Mouse (Mus musculus): ENCODE measurements at regions not wholly inside any gene's neighbourhood (a gene's known extent, or its start where the extent isn't known, plus 50 kb on each side); places are given as distances from the start of the nearest gene placed in this dataset.

DNA sequence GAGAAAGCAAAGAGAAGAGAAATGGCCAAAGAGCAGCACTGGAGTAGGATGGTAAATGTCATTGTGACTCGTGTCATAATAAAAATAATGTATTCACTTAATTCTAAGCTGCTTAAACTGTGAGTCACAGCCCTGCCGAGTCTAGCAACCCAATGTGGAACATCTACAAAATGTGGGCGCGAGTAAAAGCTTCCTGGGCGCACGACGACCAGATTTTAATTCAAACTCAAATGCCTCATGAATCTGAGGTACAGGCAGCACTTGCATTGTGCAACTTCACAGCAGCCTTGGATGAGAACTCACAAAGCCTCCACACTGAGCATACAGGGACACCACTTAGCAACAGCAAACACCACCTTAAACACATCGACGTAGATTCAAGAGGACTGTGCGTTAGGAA, 88.5 kb upstream of the Lpar1 start:
- TF ChIP-seq CTCF (conservative IDR thresholded peaks at IDR 0.05 in 1 of 2, IDR thresholded peaks at IDR 0.05 in 1 of 2; ENCODE audit: low read depth in 2 of 2, low read length in 2 of 2) (no peak), RCOR1 (conservative IDR thresholded peaks at IDR 0.05; ENCODE audit: low read depth, low read length) (no peak)
